Mouse (Mus musculus) G1E (cell line): Measurements from ENCODE around the gene Gsto2.

ENCODE experiments used
- CTCF ChIP-seq: IDR thresholded peaks from 2 replicates; pipeline ENCODE4 v1.5.1; 2012; ENCODE audit warnings: low read depth, low read length, inconsistent platforms, mixed read lengths
- TAL1 ChIP-seq: conservative IDR thresholded peaks from 2 replicates; pipeline ENCODE4 v1.6.1; 2012; ENCODE audit warnings: low read depth, low read length, inconsistent platforms, mixed read lengths

DNA sequence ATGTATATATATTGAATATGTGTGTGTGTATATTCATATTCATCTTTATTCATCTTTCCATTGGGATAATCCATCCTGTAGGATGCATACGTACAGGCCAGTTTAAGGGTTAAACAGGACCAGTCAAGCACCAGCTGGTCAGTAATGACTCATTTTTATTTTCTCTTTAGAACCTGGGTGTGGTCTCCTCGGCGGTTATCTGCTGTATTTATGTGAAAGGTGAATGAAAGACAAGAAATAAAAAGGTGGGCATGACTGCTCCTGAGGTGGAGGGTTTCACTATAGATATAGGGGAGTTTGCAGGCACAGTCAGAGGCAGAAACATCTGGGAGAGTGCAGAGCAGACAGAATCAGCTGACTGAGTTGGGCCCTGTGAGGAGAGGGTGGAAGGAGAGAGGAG lies 4.2 kb downstream of the Gsto2 start:
- no peak for TF ChIP-seq CTCF
- TF ChIP-seq TAL1 = no peak
